Mouse (Mus musculus): ENCODE data around the gene Egr2.

- TF ChIP-seq POLR2A (IDR thresholded peaks at IDR 0.05; ENCODE audit: borderline replicate concordance, low read depth, low read length) (no peak), CTCF (IDR thresholded peaks at IDR 0.05; ENCODE audit: low read depth, low read length) (no peak)
Measured at GRCm38 (mm10) chr10:67529769-67530168, 5.5 kb upstream of the Egr2 start.
